Comparison of ENCODE assay signal across 8 mouse cellular contexts in genomic region chr10:105840928-105841888, GRCm38 (mm10). TPM values are rescaled to one million over a fixed set of nuclear protein-coding genes. Genes with fewer than 3 reads are reported as not detected.
DNase-seq lines count a peak whose midpoint lies in the region; ATAC-seq lines count a peak whose summit lies in the region.

Gene Ccdc59, plus strand, starts transcription at chr10:105841067.
Gene Mettl25, minus strand, starts transcription at chr10:105841380.

- H3K9me3 ChIP-seq in hindbrain, embryonic 12.5 days (replicated peaks), result no peaks in the 10 kb centered on the region

- peak within 1 kb of the TSS; percentile 79 for H3K4me3 ChIP-seq in hindbrain, embryonic 12.5 days

- peak; percentile 99 for DNase-seq in NIH3T3 (ENCODE audit: low read depth)
- DNase-seq in cerebellum, postnatal 10 days, result peak; percentile 97 to 98
- peak; percentile 93 to 97 for DNase-seq in frontal cortex, postnatal 10 days (ENCODE audit: low spot score in 2 of 2)
- DNase-seq in layer of hippocampus, postnatal 14 days (ENCODE audit: low spot score in 2 of 2), result peak; percentile 98 to 99
- DNase-seq in lung, postnatal 14 days, result peak; percentile 97
- peak; percentile 92 for DNase-seq in retina, adult 2 months (ENCODE audit: low read depth, low spot score)
- DNase-seq in thymus, postnatal 36 days, result peak; percentile 96 to 97

- peak within 1 kb of the TSS; percentile 95 for H3K27ac ChIP-seq in hindbrain, embryonic 12.5 days

- peak within 1 kb of the TSS; percentile 79 for H3K4me2 ChIP-seq in hindbrain, embryonic 12.5 days (replicated peaks)

- ATAC-seq in hindbrain, embryonic 12.5 days (ENCODE audit: low FRiP score), result peak; percentile 98

- H3K27me3 ChIP-seq in hindbrain, embryonic 12.5 days, result no peaks in the 10 kb centered on the region

- WGBS in hindbrain, embryonic 12.5 days, result under 1% methylated on average over 88 of the region's 90 CpGs

- H3K36me3 ChIP-seq in hindbrain, embryonic 12.5 days, result peaks cover 29% of the 10 kb centered on the region

- peak within 1 kb of the TSS; percentile 78 for H3K9ac ChIP-seq in hindbrain, embryonic 12.5 days

- H3K4me1 ChIP-seq in hindbrain, embryonic 12.5 days, result peaks cover 6% of the 10 kb centered on the region

RNA-seq across cellular contexts. Expression of gene Ccdc59, which starts in this region (rescaled TPM):
- 54.0 and 55.5 TPM in 2 replicates for polyA plus RNA-seq in hindbrain, embryonic 12.5 days (2016; fragmentation: Nextera tagmentation; extraction: Ambion mirVana)
- 10 to 100 TPM; 16.3 to 18.3 TPM for total RNA-seq in layer of hippocampus, postnatal 14 days (2021)

RNA-seq across cellular contexts. Expression of gene Mettl25, which starts in this region (rescaled TPM):
- 12.6 and 14.0 TPM in 2 replicates for polyA plus RNA-seq in hindbrain, embryonic 12.5 days (2016; fragmentation: Nextera tagmentation; extraction: Ambion mirVana)
- 1 to 10 TPM; 6.6 to 9.0 TPM for total RNA-seq in layer of hippocampus, postnatal 14 days (2021)

Comparison
In these comparisons a context has a peak if more than half of its experiments do, and no peak if none do; other contexts are left out.
1. Peak in every context shown above with its lines: DNase-seq, ATAC-seq, H3K4me3 ChIP-seq and H3K27ac ChIP-seq.